Mouse (Mus musculus): ENCODE measurements around the gene 1700001C19Rik.

1700001C19Rik gene

DNA sequence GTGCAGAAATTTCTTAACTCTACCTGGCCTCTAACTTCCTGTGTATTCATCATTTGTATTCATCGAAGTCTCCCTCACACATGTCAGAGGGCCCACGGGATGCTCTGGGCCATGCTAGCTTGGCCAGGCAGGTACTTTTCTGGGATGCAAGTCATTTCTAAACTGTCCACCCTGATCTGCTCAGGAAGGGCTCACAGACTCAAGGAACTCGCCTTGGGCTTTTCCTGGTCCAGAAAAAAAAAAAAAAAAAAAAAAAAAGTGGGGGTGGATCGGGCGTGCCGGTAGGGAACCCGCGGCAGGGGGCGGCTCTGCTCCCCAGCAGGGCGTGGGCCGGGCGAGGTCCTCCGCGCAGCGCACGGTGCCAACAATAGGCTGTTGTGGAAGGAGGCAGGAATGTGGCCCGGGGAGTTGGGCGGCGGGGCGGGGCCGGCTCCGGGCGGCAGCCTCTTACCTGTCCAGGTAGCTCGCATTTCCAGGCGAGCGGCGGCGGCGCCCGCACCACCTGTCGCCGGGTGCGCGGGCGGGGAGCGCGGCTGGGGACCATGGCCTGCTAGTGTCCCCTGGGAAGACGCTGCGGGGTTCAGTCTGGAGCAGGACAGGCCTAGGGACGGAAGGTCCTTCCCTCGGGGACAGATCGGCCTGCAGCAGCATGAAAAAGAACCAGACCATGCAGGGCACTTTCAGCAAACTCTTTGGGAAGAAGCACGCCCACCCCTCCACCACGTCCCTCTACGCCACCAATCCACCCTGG is 845 bp downstream of the 1700001C19Rik start, which contains the start of gene AI661453:
Gene AI661453, plus strand, starts transcription at position 460 of the 751 bp plus-strand sequence.
- WGBS, result 2% methylated on average over 45 of the region's 45 CpGs

- WGBS, result 71% methylated on average over 5 of the region's 5 CpGs
Measured at GRCm38 (mm10) chr17:47430815-47431214, 6.4 kb downstream of the 1700001C19Rik start.

DNA sequence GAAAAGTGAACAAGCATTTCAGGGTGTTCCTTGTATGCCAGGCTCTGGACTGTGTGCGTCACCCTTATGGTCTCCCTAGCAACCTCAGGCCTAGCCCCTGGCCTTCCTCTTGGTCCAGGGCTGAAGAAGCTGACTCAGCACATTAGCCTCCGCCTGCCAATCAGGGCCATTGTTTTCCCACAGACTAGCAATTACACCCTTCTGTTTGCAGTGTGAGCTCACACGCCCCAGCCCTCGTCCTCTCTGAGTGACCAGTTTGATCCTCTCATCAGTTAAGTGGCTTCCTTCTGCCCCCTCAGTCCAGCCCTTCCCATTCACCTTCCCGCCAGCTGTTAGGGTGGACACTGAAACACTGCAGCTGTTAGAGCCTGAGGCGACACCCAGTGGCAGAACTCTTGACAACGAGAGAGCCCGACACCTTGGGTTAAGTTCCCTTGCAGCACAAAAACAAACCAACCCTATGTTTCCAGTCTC is 8.3 kb downstream of the 1700001C19Rik start:
- WGBS, result 32% methylated on average over 8 of the region's 8 CpGs

DNA sequence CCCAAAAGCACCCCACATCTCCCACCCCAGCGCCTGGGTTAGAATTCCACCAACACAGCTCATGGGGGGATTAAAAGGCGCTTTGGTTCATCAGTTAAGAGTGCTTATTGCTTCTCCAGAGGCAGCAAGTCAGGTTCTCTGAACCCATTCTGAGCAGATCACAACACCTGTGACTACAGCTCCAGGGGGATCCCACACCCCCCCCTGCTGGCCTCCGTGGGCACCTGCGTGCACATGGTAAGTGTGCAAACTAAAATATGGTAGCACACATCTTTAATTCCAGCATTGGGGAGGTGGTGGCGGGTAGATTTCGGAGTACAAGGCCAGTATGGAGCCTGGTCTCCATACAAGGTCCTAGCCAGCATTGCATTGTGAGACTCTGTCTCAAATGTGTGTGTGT is 9.9 kb downstream of the 1700001C19Rik start:
- WGBS, result 81% methylated on average over 6 of the region's 6 CpGs

GRCm38 (mm10) chr17:47424186-47424585 is 13.0 kb downstream of the 1700001C19Rik start:
- 69% methylated on average over 6 of the region's 6 CpGs for WGBS

GRCm38 (mm10) chr17:47422616-47423015 is 14.6 kb downstream of the 1700001C19Rik start:
- 100% methylated on average over 1 of the region's 1 CpGs for WGBS

- WGBS, result 91% methylated on average over 3 of the region's 3 CpGs
Measured at GRCm38 (mm10) chr17:47421566-47421965, 15.6 kb downstream of the 1700001C19Rik start.

- 90% methylated on average over 2 of the region's 2 CpGs for whole genome bisulfite sequencing
Measured at GRCm38 (mm10) chr17:47420195-47420594, 17.0 kb downstream of the 1700001C19Rik start.

GRCm38 (mm10) chr17:47409897-47410861 is 27.0 kb downstream of the 1700001C19Rik start:
- WGBS, result 3% methylated on average over 74 of the region's 74 CpGs

- WGBS, result 25% methylated on average over 8 of the region's 8 CpGs
Measured at GRCm38 (mm10) chr17:47408558-47408898, 28.6 kb downstream of the 1700001C19Rik start.

DNA sequence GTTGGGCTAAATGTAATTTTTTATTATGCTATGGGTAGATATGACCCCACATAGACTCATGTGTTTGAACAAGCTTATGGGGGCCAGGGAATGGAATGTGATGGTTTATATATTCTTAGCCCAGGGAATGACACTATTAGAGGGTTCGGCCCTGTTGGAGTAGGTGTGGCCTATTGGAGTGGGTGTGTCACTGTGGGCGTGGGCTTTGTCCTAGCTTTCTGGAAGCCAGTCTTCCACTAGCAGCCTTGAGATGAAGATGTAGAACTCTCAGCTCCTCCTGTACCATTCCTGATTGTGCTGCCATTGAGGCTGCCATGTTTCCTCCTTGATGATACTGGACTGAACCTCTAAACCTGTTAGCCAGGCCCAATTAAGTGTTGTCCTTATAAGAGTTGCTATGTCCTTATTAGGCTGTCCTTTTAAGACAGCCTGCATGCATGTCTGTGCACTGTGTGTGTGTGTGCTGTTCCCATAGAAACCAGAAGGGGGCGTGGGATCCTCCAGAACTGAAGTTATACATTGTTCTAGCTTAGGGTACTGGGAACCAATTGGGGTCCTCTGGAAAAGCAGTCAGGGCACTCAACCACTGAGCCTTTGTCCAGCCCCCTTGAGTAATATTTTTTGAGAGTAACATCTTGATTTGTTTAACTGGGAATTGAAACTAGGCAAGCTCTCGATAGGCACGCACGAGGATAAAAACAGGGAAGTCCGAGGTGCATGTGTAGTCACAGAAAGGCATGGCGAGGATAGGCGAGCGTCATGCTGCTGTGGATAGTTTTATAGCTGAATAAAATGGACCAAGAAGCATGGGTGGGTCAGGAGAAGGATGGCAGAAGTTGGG is 29.2 kb downstream of the 1700001C19Rik start:
- 64% methylated on average over 10 of the region's 10 CpGs for WGBS

- 29% methylated on average over 10 of the region's 10 CpGs for WGBS
Measured at GRCm38 (mm10) chr17:47400451-47400850, 36.7 kb downstream of the 1700001C19Rik start, which contains the start of gene Guca1a. Guca1a (minus strand) TSS chr17:47400584.

- WGBS, result 85% methylated on average over 8 of the region's 8 CpGs
Measured at GRCm38 (mm10) chr17:47399091-47399490, 38.1 kb downstream of the 1700001C19Rik start.

DNA sequence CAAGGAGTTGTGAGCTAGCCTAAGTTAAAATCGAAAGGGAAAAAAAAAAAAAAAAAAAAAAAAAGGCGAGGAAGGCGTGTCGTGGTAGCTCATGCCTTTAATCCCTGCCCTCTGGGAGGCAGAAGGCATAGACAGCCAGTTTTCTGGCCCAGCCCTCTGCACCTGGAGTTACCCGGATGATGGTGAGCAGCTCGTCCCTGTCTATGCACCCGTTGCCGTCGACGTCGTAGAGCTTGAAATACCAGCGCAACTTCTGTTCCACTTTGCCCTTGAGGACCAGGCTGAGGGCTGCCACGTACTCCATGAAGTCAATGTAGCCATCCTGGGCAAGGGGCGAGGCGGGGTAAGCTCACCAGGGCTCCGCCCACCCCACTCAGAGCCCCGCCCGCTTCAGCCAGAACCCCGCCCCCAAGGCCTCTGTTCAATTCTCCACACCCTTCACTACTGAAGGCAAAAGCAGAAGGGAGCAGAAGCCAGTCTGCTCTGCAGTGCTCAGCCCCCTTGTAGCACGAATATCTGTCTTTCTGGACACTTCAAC is 41.7 kb downstream of the 1700001C19Rik start:
- 8% methylated on average over 20 of the region's 20 CpGs for WGBS

GRCm38 (mm10) chr17:47394223-47394869 is 42.8 kb downstream of the 1700001C19Rik start:
- WGBS, result 27% methylated on average over 24 of the region's 24 CpGs

DNA sequence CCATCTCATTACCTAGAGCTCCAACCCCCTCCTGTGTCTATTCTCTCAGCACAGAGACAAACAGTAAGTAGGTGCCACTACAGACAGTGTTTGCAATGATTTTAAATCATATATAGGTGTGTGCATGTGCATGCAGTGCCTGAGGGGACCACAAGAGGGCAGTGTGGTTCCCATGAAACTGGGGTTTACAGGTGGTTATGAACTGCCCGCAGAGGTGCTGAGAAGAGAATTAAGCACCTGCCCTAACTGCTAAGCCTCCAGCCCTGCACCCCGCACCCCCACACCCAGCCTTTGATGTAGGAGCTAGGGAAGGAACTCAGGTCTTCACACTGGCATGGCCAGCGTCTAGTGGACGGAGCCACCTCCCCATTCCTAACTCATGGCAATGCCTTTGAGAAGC is 50.5 kb downstream of the 1700001C19Rik start:
- WGBS, result 72% methylated on average over 4 of the region's 4 CpGs

DNA sequence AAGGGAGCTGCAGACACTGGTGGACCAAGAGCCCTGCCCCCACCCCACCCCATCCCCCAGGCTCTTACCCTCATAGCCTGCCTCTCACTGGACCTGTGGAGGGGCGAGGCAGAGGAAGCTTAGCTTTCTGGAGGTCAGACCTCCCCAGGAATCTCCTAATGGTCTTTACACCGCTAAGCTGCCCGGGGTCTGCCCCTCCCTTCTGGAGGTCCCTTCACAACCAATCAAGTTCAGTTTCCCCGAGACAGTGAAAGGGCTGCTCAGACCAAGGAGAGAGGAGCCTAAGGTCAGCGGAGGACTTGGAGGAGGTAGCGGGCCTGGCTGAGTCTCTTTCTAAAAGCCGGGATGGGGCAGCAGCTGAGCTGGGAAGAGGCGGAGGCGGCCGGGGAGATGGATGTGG is 52.0 kb downstream of the 1700001C19Rik start, which contains the start of gene Guca1b:
Gene Guca1b, plus strand, starts transcription at position 249 of the 400 bp plus-strand sequence.
- WGBS, result 48% methylated on average over 10 of the region's 10 CpGs

- 89% methylated on average over 3 of the region's 3 CpGs for WGBS
Measured at GRCm38 (mm10) chr17:47384064-47384463, 53.1 kb downstream of the 1700001C19Rik start.

DNA sequence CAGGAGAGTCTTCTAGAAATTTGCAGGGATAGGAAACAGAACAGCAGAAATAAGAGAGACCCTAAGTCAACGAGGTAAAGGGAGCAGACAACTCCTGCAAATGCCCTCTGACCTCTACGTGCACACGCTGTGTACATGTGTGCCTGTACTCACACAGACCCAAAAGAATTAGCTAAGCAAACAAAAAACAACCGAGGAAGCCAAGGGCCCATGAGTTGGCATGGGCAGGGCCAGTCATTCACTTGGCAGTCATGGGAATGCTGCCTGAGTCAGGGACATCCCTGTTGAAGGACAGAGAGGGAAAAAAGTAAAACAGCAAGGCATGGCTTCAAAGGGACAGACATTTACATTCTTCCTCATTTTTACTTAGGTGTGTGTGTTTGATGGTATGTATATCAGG is 53.9 kb downstream of the 1700001C19Rik start:
- 87% methylated on average over 4 of the region's 4 CpGs for WGBS

GRCm38 (mm10) chr17:47381917-47382316 is 55.3 kb downstream of the 1700001C19Rik start:
- WGBS, result 70% methylated on average over 11 of the region's 11 CpGs
